Mouse (Mus musculus) megakaryocyte, embryonic 14.5 days (primary cell): Measurements from ENCODE around the gene Ccdc146.
"Not testable (repeated sequence)": the region's sequence is repeated elsewhere in the genome, so short reads cannot be mapped to it uniquely, and the experiment has no call there.

Experiments
- FLI1 ChIP-seq: IDR thresholded peaks from 2 replicates; pipeline ENCODE4 v1.6.1; 2012; ENCODE audit warnings: low read length, inconsistent platforms, mixed read lengths
- GATA1 ChIP-seq: IDR thresholded peaks from 3 replicates; pipeline ENCODE4 v1.6.1; 2012; ENCODE audit warnings: mixed read lengths, low read length, inconsistent platforms, borderline replicate concordance

GRCm38 (mm10) chr5:21342265-21342664 lies 82.2 kb downstream of the Ccdc146 start:
- not testable (repeated sequence) for TF ChIP-seq GATA1, FLI1
